Mouse (Mus musculus) liver, embryonic 15.5 days (tissue): ENCODE measurements around the gene Snx32. TPM values are rescaled to one million over a fixed set of nuclear protein-coding genes. Genes with fewer than 3 reads are reported as not detected.

Experiments
- ATAC-seq: fragments of 200-750 bp; cut with Nextera tagmentation; 2 replicates; pipeline ENCODE4 v1.8.0; 2017; ENCODE audit warnings: moderate number of reproducible peaks, mild to moderate bottlenecking, moderate library complexity; ENCODE audit not compliant: insufficient read depth
- H3K27ac ChIP-seq: fragments of 300-500 bp; sonication (generic); replicated peaks from 2 replicates; pipeline ENCODE4 v1.5.1; 2015; ENCODE audit warnings: mild to moderate bottlenecking, inconsistent platforms
- H3K27me3 ChIP-seq: fragments of 300-500 bp; sonication (generic); 2 replicates; pipeline ENCODE4 v1.6.1; 2015; ENCODE audit warnings: mild to moderate bottlenecking, inconsistent platforms
- H3K36me3 ChIP-seq: fragments of 300-500 bp; sonication (generic); replicated peaks from 2 replicates; pipeline ENCODE4 v1.6.1; 2015; ENCODE audit warnings: moderate library complexity, mild to moderate bottlenecking, inconsistent platforms
- H3K4me1 ChIP-seq: fragments of 300-500 bp; sonication (generic); replicated peaks from 2 replicates; pipeline ENCODE4 v1.6.1; 2015; ENCODE audit warnings: inconsistent platforms
- H3K4me2 ChIP-seq: fragments of 300-500 bp; sonication (generic); 2 replicates; pipeline ENCODE4 v1.6.1; 2015; ENCODE audit warnings: moderate library complexity, mild to moderate bottlenecking, inconsistent platforms
- H3K4me3 ChIP-seq: fragments of 300-500 bp; sonication (generic); replicated peaks from 2 replicates; pipeline ENCODE4 v1.5.1; 2015; ENCODE audit warnings: mild to moderate bottlenecking, inconsistent platforms
- H3K9ac ChIP-seq: fragments of 300-500 bp; sonication (generic); 2 replicates; pipeline ENCODE4 v1.6.1; 2015; ENCODE audit warnings: moderate library complexity, mild to moderate bottlenecking, inconsistent platforms
- H3K9me3 ChIP-seq: fragments of 300-500 bp; sonication (generic); replicated peaks from 2 replicates; pipeline ENCODE4 v1.6.1; 2016; ENCODE audit warnings: inconsistent platforms
- WGBS: fragments of 180-500 bp; shearing (Covaris S2); methylation state at CpG from one replicate; pipeline ENCODE4 v1.1.7; 2015; ENCODE audit warnings: mixed read lengths; ENCODE audit not compliant: insufficient replicate concordance; 5-methylcytosine and 5-hydroxymethylcytosine counted together
- polyA plus RNA-seq: library from polyadenylated mRNA; unstranded; fragments of >200 nt; fragmentation: Nextera tagmentation; extraction: Ambion mirVana; gene quantifications from 2 replicates; pipeline ENCODE4 v1.2.1, GENCODE M21; 2015

The Snx32 gene
- polyA plus RNA-seq, 1 experiment from 2014 or later = 7.0 TPM

GRCm38 (mm10) chr19:5455037-5455436, 55.3 kb downstream of the Snx32 start:
- no peak for ATAC-seq
- H3K9me3 ChIP-seq = no peaks in the 10 kb centered on the region
- no peak overlapping the region for H3K27ac ChIP-seq
- no peaks in the 10 kb centered on the region for H3K36me3 ChIP-seq
- H3K4me1 ChIP-seq = peaks cover 44% of the 10 kb centered on the region
- peak overlapping the region; percentile 100 for H3K4me2 ChIP-seq
- H3K27me3 ChIP-seq = peaks cover 28% of the 10 kb centered on the region
- H3K9ac ChIP-seq = no peak overlapping the region
- 73% methylated on average over 12 of the region's 12 CpGs for WGBS
- no peak overlapping the region for H3K4me3 ChIP-seq

GRCm38 (mm10) chr19:5451766-5452165, 58.6 kb downstream of the Snx32 start:
- no peak for ATAC-seq
- Histone ChIP-seq H3K9ac (no peak overlapping the region), H3K27ac (no peak overlapping the region), H3K4me2 (no peak overlapping the region), H3K36me3 (no peaks in the 10 kb centered on the region), H3K4me3 (no peak overlapping the region), H3K4me1 (peaks cover 41% of the 10 kb centered on the region), H3K9me3 (no peaks in the 10 kb centered on the region), H3K27me3 (peaks cover 58% of the 10 kb centered on the region)
- 44% methylated on average over 6 of the region's 6 CpGs for WGBS

- 60% methylated on average over 3 of the region's 3 CpGs for WGBS
- Histone ChIP-seq H3K27ac (no peak overlapping the region), H3K9me3 (no peaks in the 10 kb centered on the region), H3K4me2 (no peak overlapping the region), H3K9ac (no peak overlapping the region), H3K4me1 (peaks cover 22% of the 10 kb centered on the region), H3K36me3 (no peaks in the 10 kb centered on the region), H3K27me3 (peaks cover 72% of the 10 kb centered on the region), H3K4me3 (no peak overlapping the region)
- ATAC-seq = no peak
These were observed 60.7 kb downstream of the Snx32 start for GRCm38 (mm10) chr19:5449673-5450072.

GRCm38 (mm10) chr19:5448354-5449150, 61.8 kb downstream of the Snx32 start:
- 4% methylated on average over 36 of the region's 36 CpGs for WGBS
- Histone ChIP-seq H3K4me1 (peaks cover 22% of the 10 kb centered on the region), H3K4me2 (peak overlapping the region; percentile 90), H3K9me3 (no peaks in the 10 kb centered on the region), H3K4me3 (peak overlapping the region; percentile 59), H3K36me3 (no peaks in the 10 kb centered on the region), H3K27ac (no peak overlapping the region), H3K9ac (no peak overlapping the region), H3K27me3 (peaks cover 80% of the 10 kb centered on the region)
- ATAC-seq = peak; percentile 48

- ATAC-seq = no peak
- peak within 1 kb of the TSS; percentile 59 for H3K4me3 ChIP-seq
- under 1% methylated on average over 70 of the region's 70 CpGs for WGBS
- no peak within 1 kb of the TSS for H3K27ac ChIP-seq
- peaks cover 80% of the 10 kb centered on the region for H3K27me3 ChIP-seq
- no peaks in the 10 kb centered on the region for H3K36me3 ChIP-seq
- H3K9ac ChIP-seq = peak within 1 kb of the TSS; percentile 9; the same call in 1 of the 2 replicates
- H3K9me3 ChIP-seq = no peaks in the 10 kb centered on the region
- H3K4me1 ChIP-seq = peaks cover 22% of the 10 kb centered on the region
- H3K4me2 ChIP-seq = peak within 1 kb of the TSS; percentile 90
These were observed 62.6 kb downstream of the Snx32 start, which contains the start of gene Fosl1 for GRCm38 (mm10) chr19:5447515-5448353. Fosl1 (plus strand) TSS chr19:5447547.

GRCm38 (mm10) chr19:5445747-5446146, 64.6 kb downstream of the Snx32 start:
- Histone ChIP-seq H3K27me3 (peaks cover 73% of the 10 kb centered on the region), H3K9ac (no peak overlapping the region), H3K27ac (no peak overlapping the region), H3K9me3 (no peaks in the 10 kb centered on the region), H3K36me3 (no peaks in the 10 kb centered on the region), H3K4me3 (no peak overlapping the region), H3K4me1 (peaks cover 22% of the 10 kb centered on the region), H3K4me2 (no peak overlapping the region)
- 70% methylated on average over 5 of the region's 5 CpGs for whole genome bisulfite sequencing
- no peak for ATAC-seq

- 38% methylated on average over 7 of the region's 7 CpGs for WGBS
- H3K27me3 ChIP-seq = peaks cover 65% of the 10 kb centered on the region
These were observed 65.4 kb downstream of the Snx32 start for GRCm38 (mm10) chr19:5444954-5445353.

GRCm38 (mm10) chr19:5444371-5444908, 65.9 kb downstream of the Snx32 start:
- no peaks in the 10 kb centered on the region for H3K9me3 ChIP-seq
- peaks cover 22% of the 10 kb centered on the region for H3K4me1 ChIP-seq
- 49% methylated on average over 9 of the region's 9 CpGs for WGBS
- ATAC-seq = no peak
- H3K27me3 ChIP-seq = peaks cover 60% of the 10 kb centered on the region
- H3K27ac ChIP-seq = no peak overlapping the region
- no peak overlapping the region for H3K4me3 ChIP-seq
- no peak overlapping the region for H3K9ac ChIP-seq
- no peak overlapping the region for H3K4me2 ChIP-seq
- H3K36me3 ChIP-seq = no peaks in the 10 kb centered on the region

More at GRCm38 (mm10) chr19:5444954-5445353, 65.4 kb downstream of the Snx32 start:
- Histone ChIP-seq H3K9me3 (no peaks in the 10 kb centered on the region), H3K4me2 (no peak overlapping the region), H3K4me3 (no peak overlapping the region), H3K36me3 (no peaks in the 10 kb centered on the region), H3K9ac (no peak overlapping the region), H3K27ac (no peak overlapping the region), H3K4me1 (peaks cover 22% of the 10 kb centered on the region)
- ATAC-seq = no peak

Other genes starting within 250 kb of the Snx32 start
- 8.6 TPM in 2 replicates for gene Pacs1, start 237.4 kb downstream of the Snx32 start, polyA plus RNA-seq
- gene Sf3b2, start 215.1 kb downstream of the Snx32 start, polyA plus RNA-seq = 113 and 114 TPM in 2 replicates
- gene Gal3st3, start 212.2 kb downstream of the Snx32 start, polyA plus RNA-seq = 0.06 and 0.09 TPM in 2 replicates
- gene Catsper1, start 174.8 kb downstream of the Snx32 start, polyA plus RNA-seq = not detected in 2 replicates
- gene Cst6, start 161.0 kb downstream of the Snx32 start, polyA plus RNA-seq = not detected in 2 replicates
- 26.0 and 26.5 TPM in 2 replicates for gene Eif1ad, start 143.8 kb downstream of the Snx32 start, polyA plus RNA-seq
- gene Banf1, start 143.4 kb downstream of the Snx32 start, polyA plus RNA-seq = 216 and 231 TPM in 2 replicates
- gene Sart1, start 121.8 kb downstream of the Snx32 start, polyA plus RNA-seq = 26.5 and 31.5 TPM in 2 replicates
- gene Tsga10ip, start 108.0 kb downstream of the Snx32 start, polyA plus RNA-seq = 0.46 TPM in 1 of 2 replicates, not detected in the other
- 61.1 and 64.6 TPM in 2 replicates for gene Drap1, start 85.6 kb downstream of the Snx32 start, polyA plus RNA-seq
- 17.6 and 19.8 TPM in 2 replicates for gene AI837181, start 85.4 kb downstream of the Snx32 start, polyA plus RNA-seq
- gene Fosl1, start 63.0 kb downstream of the Snx32 start, polyA plus RNA-seq = not detected in 2 replicates
- gene Ccdc85b, start 52.6 kb downstream of the Snx32 start, polyA plus RNA-seq = 1.6 TPM in 2 replicates
- gene Fibp, start 49.9 kb downstream of the Snx32 start, polyA plus RNA-seq = 25.3 and 28.6 TPM in 2 replicates
- 0.53 and 0.54 TPM in 2 replicates for gene Ctsw, start 42.0 kb downstream of the Snx32 start, polyA plus RNA-seq
- 16.0 and 17.5 TPM in 2 replicates for gene Efemp2, start 36.6 kb downstream of the Snx32 start, polyA plus RNA-seq
- gene Mus81, start 22.1 kb downstream of the Snx32 start, polyA plus RNA-seq = 14.0 and 16.4 TPM in 2 replicates
- gene Cfl1, start 20.1 kb downstream of the Snx32 start, polyA plus RNA-seq = 992 and 1,073 TPM in 2 replicates
- 0.12 TPM in 1 of 2 replicates, not detected in the other for gene 1700020D05Rik, start 6.8 kb downstream of the Snx32 start, polyA plus RNA-seq
- 0.05 TPM in 1 of 2 replicates, not detected in the other for gene Ovol1, start 50.1 kb upstream of the Snx32 start, polyA plus RNA-seq
- gene Ap5b1, start 57.5 kb upstream of the Snx32 start, polyA plus RNA-seq = 3.6 and 4.0 TPM in 2 replicates
- gene Rnaseh2c, start 91.3 kb upstream of the Snx32 start, polyA plus RNA-seq = 100 and 122 TPM in 2 replicates
- 16.2 and 17.4 TPM in 2 replicates for gene Kat5, start 99.7 kb upstream of the Snx32 start, polyA plus RNA-seq
- 23.3 and 24.2 TPM in 2 replicates for gene Rela, start 126.9 kb upstream of the Snx32 start, polyA plus RNA-seq
- gene Sipa1, start 153.2 kb upstream of the Snx32 start, polyA plus RNA-seq = 28.2 and 32.5 TPM in 2 replicates
- 16.8 and 18.4 TPM in 2 replicates for gene Map3k11, start 178.2 kb upstream of the Snx32 start, polyA plus RNA-seq
- 9.2 and 12.1 TPM in 2 replicates for gene Pcnx3, start 178.4 kb upstream of the Snx32 start, polyA plus RNA-seq
- gene Kcnk7, start 193.8 kb upstream of the Snx32 start, polyA plus RNA-seq = 0.15 and 0.28 TPM in 2 replicates
- gene Ehbp1l1, start 215.8 kb upstream of the Snx32 start, polyA plus RNA-seq = 110 and 121 TPM in 2 replicates
- 39.3 and 39.8 TPM in 2 replicates for gene Fam89b, start 219.1 kb upstream of the Snx32 start, polyA plus RNA-seq
- 1.2 and 3.4 TPM in 2 replicates for gene Ltbp3, start 230.4 kb upstream of the Snx32 start, polyA plus RNA-seq